Mouse (Mus musculus) lung, adult 18-20 months (tissue): ENCODE measurements around the gene Galnt18.

ENCODE experiments used
- DNase-seq, 2 experiments: peaks; one replicate each; pipeline ENCODE4 v3.0.0; 2022; ENCODE audit warnings: mixed read lengths in 2 of 2

Gene Galnt18

DNA sequence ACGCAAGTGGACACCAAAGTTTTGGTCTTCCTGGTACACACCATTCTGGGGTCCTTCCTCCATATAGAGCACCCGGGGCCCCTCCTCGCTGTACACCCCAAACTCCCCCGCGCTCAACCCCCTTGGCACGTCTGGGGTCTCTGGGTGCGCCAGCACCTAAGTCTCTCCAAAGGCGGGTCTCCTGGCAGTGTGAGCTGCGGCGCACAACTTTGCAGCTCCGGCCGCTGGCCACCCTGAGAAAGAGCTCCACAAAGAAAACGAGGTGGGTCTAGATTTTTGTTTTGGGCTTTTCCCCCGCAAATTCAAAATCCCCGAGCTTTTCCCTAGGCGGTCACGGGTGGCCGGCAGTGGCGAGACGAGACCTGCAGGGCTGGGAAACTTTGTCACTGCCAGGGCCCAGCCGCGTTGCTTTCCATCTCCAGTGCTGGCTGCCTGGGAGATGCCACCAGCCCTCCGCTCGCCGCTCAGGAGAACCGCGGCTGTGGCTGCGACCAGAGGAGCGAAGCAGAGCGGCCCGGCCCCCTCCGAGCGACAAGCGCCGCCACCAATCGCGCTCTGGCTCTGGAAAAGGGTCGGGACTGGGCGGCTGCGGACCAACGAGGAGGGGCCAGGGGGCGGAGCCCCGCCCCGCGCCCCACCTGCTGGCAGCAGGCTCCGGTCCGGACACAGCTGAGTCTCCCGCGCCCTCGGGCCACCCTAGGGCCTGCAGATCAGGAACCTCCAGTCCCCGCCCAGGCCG is at the start of gene Galnt18:
TSS of gene Galnt18 (minus strand) at position 474 of the 739 bp plus-strand sequence.
- peak; percentile 94 to 96 for DNase-seq

DNA sequence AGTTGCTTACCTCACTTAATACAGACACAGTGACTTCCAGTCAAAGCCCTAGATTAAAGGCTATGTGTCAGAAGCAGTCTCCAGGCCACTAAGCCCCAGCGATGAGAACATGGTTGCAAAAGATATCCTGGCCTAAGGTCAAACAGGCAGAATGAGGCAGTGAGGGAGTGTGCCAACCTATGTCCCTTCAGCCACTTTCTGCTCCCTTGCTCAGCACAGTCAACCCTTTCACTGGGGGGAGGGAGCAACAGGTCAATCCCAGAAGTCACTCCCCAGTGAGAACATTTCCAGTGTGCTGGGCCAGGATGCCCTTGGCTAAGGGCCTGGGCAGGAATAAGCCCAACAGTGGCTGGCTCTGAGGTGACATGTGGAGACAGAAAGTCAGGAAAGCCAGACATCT is 47.6 kb upstream of the Galnt18 start:
- no peak for DNase-seq

DNA sequence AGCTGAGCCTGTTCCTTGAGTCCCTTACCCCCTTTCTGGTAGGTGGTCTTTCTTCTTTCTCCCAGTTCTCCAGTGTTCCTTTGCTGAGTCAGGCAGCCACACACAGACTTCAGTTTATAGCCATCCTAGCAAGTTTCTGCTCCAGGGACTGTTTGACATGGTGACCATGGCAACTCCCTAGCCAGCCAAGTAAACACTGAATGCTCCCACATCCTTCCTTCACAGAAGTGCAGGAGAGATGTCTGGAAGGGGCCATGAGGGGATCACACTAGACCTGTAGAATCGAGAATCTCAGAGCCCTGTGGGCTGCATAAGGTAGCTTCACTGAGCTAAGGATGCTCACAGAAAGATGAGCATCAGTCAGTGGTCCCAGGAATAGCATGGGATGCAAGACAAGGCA is 33.3 kb upstream of the Galnt18 start:
- DNase-seq = no peak

DNA sequence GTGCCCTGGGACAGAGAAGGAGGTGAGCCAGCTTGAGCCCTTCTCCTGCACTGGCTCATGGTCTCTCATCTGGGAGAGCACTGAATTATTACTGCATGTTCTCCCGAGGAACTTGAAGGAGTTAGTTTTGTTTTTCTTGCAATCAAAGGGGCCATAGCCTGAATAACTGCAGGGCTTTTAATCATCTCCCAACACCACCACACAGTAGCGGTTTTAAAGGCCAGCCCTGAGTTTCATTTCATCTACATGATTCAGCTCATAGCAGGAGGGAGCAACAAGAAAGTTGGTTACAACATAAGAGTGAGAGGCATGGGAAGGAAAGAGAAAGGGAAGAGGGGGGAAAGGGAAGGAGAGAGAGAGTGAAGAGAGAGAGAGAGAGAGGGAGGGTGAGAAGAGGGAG is 31.3 kb upstream of the Galnt18 start:
- DNase-seq = no peak

DNA sequence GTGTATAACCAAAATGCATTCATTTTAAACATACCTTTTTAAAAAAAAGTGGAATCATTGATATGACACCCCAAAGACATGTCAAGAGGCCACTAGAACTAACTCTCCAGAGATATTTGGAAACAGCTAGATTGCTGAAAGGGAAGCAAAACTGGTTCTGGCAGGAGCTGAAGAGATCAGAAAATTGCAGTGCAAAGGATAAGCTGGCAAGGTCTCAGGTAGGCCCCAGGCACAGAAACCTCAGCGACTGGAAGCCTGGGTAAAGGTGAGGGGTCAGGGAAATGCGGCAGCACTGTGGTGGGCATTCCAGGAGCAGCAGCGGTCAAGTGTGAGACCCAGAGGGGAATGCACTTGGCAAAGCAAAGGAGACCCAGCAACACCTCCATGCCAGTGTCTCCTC is 30.0 kb upstream of the Galnt18 start:
- peak; percentile 12 to 33 for DNase-seq

DNA sequence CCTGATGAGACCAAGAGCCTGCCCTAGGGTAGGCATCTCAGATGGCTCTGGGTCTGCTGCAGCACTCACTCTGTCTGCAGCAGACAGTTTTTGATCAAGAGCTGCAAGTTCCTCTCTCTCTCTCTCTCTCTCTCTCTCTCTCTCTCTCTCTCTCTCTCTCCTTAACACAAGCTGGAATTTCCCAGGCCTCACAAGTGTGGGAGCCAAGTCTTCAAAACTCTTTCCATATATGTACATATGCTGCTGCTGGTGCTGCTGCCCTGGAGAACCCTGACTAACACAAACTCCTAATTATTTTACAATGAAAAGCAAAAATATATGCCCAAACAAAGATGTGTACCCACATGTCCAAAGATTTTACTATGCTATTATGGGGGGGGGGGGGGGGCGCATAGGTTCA is 26.3 kb upstream of the Galnt18 start:
- no peak for DNase-seq

DNA sequence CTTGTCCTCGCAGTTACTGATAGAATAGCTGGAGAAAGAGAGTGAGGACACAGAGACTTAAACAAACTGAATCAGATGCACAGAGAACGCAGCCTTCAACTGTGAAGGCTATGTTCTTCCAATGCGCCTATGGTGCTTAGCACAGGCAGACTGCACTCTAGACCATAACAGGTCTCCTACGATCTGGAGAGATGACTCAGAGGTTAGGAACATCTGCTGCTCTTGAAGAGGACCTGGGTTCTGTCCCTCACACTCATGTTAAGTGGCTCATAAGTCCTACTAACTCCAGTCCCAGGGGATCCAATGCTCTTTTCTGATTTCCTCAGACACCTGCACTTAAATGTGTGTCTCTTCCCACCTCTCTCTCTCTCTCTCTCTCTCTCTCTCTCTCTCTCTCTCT is 24.9 kb upstream of the Galnt18 start:
- no peak for DNase-seq

DNA sequence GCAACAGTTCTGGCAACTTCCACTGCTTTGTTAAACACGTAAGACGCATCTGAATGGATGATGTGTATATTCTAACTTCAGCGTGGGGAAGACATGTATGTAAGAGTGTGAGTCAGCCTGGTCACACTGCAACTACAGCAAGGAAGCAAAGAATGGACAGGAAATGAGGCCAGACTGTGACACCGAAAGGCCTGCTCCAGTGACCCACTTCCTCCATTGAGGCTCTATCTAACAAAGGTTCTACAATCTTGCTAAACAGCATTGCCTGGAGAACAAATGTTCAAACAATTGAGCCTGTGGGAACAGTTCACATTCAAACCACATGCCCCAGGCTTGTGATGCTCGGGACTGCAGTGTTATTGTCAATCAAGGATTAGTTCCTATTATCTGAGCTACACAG is 21.0 kb upstream of the Galnt18 start:
- no peak for DNase-seq

DNA sequence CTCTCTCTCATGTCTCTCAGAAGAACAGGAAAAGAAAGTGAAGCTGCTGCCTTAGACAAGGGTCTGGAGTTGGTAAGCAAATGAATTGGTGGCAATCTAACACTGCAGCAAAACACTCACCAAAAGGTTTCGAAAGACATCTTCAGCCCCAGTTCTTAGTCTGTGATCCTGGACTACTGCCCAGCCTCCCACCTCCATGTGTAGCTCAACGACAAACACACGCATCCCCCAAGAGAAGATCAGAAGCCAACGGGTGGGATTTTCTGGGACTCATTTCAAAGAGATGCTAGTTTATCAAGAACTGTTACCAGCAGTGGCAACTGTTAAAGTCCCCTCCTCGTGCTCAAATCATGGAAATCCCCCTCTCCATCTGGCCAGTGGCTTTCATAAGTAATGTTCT is 20.3 kb upstream of the Galnt18 start:
- DNase-seq = no peak

DNA sequence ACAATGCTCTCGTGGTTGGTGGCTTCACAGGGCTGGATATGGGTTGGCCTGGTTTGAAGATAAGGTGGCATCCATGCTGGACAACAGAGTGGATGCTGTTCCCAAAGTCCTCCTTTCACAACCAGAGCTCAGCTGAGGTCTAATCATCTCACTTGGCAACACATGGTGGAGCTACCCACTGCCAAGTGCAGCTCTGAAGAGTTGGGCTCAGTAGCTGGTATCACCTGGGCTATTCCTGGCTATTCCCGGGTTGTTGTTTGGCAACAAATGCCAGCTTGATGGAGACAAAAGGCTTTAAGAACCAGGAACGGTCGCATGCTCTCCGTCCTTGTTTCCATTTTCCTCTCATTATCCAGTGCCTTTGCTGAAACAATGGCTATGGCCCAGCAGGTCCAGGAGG is 19.2 kb upstream of the Galnt18 start:
- DNase-seq = no peak

DNA sequence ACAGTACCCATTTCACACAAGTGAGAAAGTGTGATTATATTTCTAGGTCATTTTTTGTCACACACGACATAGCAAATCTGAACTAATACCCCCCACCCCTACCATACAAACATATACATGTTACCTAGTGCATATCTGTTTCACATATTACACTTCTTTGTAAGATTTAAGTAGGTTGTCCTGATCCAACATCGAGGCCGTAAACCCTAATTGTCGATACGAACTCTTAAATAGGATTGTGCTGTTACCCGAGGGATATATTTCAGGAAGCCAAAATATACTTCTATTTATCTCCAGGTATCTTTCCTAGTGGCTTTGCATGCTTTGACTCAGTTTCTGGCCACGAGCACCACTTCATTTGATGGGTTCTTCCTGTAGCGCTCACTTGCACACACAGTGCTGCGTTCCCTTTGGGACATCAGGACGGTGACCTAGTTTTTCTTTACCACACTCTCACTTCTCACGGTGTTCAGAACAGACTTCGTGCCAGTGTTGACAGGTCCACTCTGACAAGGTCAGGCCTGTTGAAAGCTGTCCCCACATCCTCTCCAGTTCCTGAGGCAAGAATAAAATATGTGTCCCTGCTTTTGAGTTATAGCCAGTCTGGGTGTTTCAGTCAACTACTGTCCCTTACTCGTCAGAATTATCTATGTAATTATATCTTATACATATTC is 17.7 kb upstream of the Galnt18 start:
- DNase-seq = no peak

DNA sequence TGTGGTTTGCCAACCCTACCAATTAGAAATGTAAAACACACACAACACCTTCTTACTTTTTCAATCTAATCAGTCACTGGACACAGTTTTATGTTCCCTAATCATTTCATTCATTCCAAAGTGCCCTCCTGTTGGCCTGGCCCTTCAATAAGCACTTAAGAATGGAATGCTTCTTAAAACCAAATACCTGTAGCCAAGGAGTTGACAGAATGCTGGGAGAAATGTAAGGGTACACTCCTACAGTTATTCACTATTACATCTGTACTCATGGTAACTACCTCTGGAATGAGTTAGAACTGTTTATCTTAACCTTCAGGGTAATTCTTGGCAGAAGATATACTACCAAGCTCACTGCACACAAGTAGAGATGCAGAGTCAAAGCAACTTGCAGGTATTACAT is 15.3 kb upstream of the Galnt18 start:
- DNase-seq = peak in 1 of 2 experiments; percentile 23

DNA sequence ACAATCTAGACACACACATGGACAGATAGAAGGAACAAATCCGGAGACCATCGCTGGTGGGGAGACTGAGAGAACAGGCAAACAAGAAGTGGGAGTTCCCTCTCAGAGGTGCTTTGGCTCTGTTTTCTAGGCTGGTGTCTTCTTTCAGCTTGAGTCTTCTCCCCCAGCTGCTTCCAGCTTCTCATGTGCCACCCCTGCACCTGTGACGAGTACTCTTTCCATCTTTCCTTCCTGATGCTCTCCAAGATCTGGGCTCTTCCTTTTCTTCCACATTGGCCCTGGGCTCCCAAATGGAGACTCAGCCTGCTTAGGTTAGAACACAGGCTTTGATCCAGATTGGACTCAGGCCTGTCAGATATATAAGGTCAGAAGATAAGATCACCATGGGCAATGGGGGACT is 12.4 kb upstream of the Galnt18 start:
- no peak for DNase-seq

DNA sequence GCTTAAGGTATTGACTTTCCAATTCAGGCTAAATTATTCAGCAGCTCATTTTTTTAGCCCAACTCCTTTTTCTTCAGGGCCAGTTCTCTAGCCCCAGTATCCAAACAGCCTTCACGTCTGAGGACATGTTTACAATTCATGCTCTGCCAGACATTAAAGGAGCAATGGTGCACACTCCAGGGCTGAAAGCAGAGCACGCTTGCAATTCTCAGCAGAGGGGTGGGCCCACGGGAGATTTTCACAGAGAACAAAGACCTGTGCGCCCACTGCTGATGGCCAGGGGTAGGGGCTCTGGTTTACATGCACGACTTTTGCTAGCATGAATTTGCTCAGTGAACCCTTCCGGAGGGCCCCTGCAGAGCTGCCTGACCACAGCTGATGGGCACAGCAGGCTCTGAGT is 11.6 kb upstream of the Galnt18 start:
- DNase-seq = no peak

DNA sequence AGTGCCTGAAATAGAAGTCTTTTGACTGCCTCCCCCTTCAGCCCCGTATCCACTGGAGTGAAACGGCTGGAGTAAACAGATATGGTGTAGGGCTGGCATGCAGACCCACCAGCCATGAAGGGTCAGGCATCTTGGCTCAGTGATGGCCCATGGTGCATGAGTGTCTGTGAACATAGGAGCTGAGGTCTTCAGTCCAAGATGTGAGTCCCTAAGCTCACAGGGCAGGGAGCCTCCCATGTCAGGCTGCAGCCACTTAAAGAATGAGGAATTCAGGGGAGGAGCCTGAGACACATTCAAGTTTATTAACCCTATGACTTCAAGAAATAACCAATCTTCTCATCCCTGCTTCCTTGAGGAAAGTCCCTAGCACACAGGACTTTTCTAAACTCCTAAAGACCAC is 8.1 kb upstream of the Galnt18 start:
- no peak for DNase-seq

DNA sequence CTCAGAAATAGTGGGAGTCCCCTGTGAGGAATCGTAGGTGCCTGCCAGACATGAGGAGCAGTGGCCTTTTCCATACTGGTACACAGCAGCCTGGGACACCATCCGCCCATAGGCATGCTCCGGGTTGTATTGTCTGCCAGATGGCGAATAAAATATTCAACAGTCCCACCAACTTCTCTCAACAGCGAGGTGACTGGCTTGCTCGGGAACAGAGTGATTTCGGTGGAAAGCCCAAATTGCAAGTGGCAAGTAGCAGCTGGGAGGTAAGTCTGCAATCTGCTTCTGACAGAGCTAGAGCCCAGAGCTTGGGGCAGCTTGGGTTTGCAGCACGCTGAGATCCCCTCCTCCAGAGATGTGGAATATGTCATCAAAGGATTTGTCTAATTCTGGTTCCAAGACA is 5.7 kb upstream of the Galnt18 start:
- DNase-seq = no peak

DNA sequence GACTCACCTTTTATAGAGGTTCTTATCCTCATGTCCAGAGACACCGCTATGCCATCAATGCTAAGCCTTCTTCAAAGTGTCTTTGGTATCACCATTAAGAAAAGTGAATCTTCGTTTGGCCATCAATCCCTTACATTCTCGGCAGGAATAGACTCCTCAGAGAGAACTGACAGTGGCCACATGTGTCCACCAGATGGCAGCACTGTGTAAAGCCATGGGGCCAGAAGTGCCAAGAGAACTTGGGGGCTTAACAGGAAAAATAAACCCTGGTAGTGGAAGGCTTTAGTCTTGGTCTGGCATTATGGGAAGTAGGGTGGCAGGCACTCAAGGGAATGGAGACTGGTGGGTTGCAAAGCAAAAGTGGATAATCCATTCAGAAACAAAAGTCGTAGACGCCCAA is 2.3 kb upstream of the Galnt18 start:
- DNase-seq = peak; percentile 62 to 73

DNA sequence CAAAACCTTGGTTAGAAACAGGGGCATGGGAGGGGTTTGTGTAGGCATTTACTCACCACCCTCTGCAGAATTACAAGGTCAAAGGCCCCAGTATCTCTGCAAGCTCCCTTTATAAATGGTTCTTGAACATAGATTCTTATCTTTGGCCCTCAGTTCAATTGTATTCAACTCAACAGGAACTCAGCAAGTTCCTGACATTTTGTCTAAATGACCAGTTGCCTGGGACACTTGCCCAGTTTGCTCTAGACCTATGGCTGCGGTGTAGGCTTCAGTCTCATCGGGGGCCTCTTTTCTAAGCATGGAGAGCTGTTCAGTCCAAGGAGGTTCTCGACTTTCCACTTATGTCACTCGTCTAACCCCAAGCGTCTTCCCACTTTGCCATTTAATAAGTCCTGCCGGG is 1.5 kb upstream of the Galnt18 start:
- DNase-seq = peak; percentile 48 to 65

DNA sequence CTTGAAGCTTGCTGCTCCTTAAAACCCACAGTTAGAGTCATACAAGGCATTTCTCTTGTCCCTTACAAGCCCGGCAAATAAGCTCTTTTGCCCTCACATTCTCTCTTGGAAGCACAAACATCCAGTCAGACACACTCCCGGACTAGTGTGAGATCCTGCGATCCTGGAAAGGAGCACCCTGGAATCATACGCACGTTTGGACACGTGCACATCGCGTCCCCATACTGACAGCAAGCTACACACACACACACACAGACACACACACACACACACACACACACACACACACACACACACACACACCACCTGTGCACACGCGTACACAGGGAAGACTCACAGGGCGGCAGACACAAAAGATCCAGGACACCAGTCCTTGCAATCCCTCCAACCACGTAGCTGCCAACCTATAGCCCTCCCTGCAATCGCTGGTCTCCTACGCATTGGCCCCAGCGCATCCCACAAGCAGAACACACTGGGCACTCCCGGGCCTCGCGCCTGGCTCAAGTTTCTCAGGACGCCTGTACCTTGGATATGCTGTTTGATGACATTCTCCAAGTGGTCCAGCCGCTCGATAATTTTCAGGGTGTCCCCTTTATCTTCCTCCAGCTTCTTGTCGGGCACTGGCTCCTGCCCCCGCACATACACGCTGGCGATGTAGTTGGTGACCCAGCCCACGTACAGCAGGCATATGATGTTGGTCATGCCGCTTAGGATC is 831 bp downstream of the Galnt18 start:
- DNase-seq = peak in 1 of 2 experiments; percentile 20

DNA sequence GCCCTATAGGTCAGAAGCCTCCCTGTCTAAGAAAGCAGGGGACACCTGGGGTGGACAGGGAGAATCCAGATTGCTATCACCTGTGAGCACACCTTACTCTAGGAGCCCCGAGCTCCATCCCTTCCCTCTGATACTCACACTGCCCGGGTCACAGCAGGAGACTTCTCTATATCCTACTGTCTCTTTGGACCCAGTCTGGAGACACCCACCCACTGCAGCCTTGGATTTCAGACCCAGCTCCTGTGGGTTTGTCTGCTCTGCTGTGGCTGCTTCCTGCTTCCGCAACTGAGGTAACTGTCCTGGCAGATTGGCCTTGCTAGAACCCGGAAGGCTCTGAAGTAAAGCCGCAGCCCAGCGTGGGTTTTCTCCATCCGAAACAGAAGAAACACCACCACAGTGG is 1.6 kb downstream of the Galnt18 start:
- DNase-seq = peak in 1 of 2 experiments; percentile 41

DNA sequence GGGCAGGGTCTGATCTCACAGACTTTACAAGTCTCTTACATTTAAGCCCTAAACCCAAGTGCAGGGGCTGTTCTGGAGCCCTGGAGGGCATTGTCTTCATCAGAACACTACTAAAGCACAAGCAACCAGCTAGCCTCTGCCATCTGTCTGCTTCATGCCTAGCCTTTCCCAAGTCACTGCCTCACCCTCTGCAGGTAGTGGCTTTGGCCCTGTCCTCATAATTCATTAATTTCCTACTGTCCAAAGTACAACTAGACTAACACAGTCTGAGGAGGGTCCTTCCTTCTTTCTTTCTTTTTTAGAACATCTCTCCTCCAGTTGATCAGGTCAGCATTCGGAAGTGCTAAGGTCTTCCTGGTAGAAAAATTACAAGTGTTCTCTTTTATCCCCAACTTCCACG is 2.6 kb downstream of the Galnt18 start:
- no peak for DNase-seq

DNA sequence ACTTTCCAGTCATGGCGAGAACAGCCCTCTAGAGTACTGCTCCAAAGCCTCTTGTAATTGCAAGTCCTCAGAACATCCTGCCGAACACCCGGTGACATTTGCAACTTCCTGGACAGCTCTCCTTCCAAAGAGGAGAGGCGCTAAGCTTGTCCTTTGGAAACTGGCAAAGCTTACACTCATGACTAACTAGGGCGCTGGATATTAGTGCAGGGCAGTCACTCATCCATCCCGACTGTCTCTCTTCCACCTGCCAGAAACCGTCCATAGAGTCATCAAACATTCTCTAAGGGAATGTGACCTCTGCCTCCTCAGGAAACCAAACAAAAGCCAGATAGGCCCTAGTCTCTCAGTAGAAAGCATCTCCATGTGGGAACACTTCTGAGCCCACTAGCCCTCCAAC is 3.6 kb downstream of the Galnt18 start:
- peak in 1 of 2 experiments; percentile 39 for DNase-seq

DNA sequence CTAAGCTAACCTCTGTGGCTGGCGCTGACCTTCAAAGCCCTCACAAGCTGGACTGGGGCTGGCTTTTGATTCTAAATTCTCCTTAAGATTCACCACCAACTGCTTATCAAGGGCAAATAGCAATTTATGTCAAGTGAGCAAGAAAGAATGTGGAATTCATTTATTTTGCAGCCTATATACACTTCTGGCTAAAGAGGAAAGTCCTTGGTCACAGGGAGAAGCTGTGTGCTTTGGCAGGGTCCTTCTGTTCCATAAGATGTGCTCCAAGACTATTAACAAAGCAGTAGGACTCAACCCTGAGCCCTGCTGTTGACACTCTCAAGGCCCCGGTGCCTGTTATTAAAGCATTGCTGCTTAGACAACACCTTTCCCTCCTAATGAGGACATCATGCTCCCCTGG is 7.4 kb downstream of the Galnt18 start:
- DNase-seq = peak in 1 of 2 experiments; percentile 41

DNA sequence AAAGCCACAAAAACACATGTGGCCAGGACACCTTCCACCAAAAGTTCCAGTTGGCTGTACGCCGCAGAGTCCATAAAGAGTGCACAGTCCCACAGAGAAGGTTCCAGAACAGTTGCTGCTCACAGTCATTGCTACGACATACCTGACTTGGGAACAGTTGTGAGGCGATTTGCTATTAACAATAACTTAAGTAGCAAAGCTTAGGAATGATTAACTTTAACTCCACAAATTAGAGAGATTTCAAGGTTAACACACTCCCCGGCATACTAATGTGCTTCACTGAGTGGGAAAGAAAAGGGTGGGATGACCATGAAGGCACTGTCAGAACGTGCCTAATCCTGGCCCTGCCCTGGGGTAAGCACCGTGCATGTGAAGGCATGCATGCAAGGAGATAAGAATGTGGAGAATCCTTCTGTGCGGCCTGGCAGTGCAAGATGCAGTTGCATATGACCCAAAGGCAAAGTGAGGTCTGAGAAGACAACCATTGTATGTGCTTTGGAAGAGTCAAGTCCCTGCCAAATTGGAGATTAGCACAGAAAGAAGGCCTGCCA is 8.5 kb downstream of the Galnt18 start:
- no peak for DNase-seq
